Mouse (Mus musculus): Measurements from ENCODE around the gene Fzd2. TPM values are rescaled to one million over a fixed set of nuclear protein-coding genes. Genes with fewer than 3 reads are reported as not detected.

Gene Fzd2
- total RNA-seq, 1 experiment from 2014 or later: 0.12 TPM

DNA sequence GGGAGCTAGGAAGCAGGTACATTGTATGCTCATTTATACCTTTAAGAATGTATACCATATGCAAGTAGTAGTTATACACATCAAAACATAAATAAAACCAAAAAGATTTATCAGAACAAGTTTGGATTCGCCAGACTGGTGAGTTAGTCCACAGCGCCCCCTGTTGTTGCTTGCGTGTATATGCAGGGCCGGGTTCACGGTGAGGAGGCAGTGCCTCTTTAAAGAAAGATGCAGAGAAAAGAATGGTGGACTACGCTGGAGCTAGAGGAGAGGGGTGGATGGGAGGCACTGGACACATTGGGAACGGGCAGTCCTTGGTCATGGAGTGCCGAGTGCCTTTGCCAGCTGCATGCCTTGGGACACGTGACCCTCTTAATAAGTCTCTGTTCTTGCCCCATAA lies 47.2 kb downstream of the Fzd2 start:
- no peak for ATAC-seq (ENCODE audit: extremely low read depth, insufficient number of reproducible peaks, low FRiP score, poor library complexity, severe bottlenecking)

DNA sequence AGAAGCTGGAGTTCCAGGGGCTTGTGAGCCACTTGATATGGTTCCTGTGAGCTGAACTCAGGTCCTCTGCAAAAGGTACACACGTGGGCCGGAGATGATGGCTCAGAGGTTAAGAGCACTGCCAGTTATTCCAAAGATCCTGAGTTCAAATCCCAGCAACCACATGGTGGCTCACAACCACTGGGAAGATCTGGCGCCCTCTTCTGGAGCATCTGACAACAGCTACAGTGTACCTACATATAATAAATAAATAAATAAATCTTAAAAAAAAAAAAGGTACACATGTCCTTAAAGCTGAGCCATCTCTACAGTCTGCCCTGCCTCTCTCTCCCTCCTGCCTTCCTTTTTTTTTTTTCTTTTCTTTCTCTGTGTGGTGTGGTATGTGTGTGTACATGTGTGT lies 48.6 kb downstream of the Fzd2 start:
- no peak for ATAC-seq (ENCODE audit: extremely low read depth, insufficient number of reproducible peaks, low FRiP score, poor library complexity, severe bottlenecking)

DNA sequence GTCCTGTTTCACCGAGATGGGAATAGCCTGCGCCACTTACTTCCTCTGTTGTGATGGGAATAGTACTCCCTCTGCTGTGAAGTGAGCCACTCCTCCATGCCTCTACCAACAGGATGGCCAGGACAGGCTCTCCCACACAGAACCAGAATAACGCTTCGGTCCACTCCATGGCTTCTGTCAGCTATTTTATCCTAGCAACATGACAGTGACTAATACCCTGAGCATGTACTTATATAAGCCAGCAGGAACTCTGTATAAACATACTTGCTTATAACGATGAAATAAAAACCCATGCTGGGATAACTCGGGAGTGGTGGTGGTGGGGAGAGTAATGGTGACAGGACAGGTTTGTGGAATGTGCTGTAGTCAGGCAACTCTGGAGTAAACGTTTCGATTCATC lies 51.7 kb downstream of the Fzd2 start:
- ATAC-seq (ENCODE audit: extremely low read depth, insufficient number of reproducible peaks, low FRiP score, poor library complexity, severe bottlenecking): no peak

DNA sequence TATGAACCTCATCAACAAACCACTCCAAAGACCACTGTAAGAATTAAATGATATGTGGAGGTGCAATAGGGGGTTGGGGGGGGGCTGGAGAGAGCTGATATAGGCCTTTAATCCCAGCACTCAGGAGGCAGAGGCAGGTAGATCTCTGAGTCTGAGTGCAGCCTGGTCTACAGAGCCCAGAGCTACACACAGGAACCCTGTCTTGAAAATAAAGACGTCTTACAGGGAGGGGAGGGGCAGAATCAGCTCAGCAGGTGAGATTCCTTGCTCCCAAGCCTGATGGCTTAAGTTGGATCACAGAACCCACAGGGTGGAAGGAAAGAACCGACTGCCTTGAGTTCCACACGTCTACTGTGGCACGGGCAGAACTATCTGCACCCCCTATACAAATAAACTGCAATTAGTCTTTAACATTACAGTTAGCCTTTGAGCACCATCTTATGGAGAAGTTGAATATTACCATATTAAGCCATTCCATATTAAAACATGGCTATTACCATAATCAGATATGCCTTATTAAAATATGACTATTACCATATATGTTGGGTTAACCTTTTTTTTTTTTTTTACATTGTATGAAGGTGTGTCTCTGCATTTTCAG lies 52.2 kb downstream of the Fzd2 start:
- no peak for ATAC-seq (ENCODE audit: extremely low read depth, insufficient number of reproducible peaks, low FRiP score, poor library complexity, severe bottlenecking)

DNA sequence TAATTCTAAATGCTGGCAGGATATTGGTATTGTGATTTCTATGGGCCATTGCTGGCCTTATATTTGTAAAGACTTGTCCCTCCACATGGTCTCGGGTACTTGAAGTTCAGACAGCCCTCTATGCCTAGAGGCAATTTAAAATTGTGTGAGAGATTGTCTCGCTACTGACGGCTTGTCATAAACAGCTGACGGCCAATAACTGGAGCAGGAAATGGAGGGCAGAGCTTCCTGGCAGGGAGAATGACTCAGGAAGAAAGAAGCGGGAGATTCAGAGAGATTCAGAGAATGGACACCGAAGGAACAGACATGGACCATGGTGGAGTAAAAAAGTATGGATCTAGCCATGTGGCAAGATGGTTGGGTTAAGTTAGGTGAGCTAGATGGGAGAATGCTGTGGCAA lies 52.7 kb downstream of the Fzd2 start:
- ATAC-seq (ENCODE audit: extremely low read depth, insufficient number of reproducible peaks, low FRiP score, poor library complexity, severe bottlenecking): no peak

Other genes with a start within 250 kb of the Fzd2 start
- 12.0 and 14.8 TPM in 2 replicates for gene Slc4a1, start 238.2 kb upstream of the Fzd2 start, total RNA-seq (2017)
- gene Rundc3a, start 211.0 kb upstream of the Fzd2 start, total RNA-seq (2017): 0.74 and 1.0 TPM in 2 replicates
- gene Slc25a39, start 196.4 kb upstream of the Fzd2 start, total RNA-seq (2017): 31.0 and 36.2 TPM in 2 replicates
- 44.9 and 45.2 TPM in 2 replicates for gene Grn, start 174.1 kb upstream of the Fzd2 start, total RNA-seq (2017)
- not detected in 2 replicates for gene Fam171a2, start 156.7 kb upstream of the Fzd2 start, total RNA-seq (2017)
- 37.8 and 42.2 TPM in 2 replicates for gene Itga2b, start 134.3 kb upstream of the Fzd2 start, total RNA-seq (2017)
- 52.8 and 56.9 TPM in 2 replicates for gene Gpatch8, start 48.0 kb upstream of the Fzd2 start, total RNA-seq (2017)
- gene Gm11627, start 24.9 kb upstream of the Fzd2 start, total RNA-seq (2017): not detected in 2 replicates
- gene Meioc, start 59.3 kb downstream of the Fzd2 start, total RNA-seq (2017): not detected in 2 replicates
- gene Ccdc43, start 93.4 kb downstream of the Fzd2 start, total RNA-seq (2017): 19.6 and 29.4 TPM in 2 replicates
- gene Adam11, start 157.0 kb downstream of the Fzd2 start, total RNA-seq (2017): not detected in 2 replicates
- not detected in 2 replicates for gene Gjc1, start 215.3 kb downstream of the Fzd2 start, total RNA-seq (2017)
- not detected in 2 replicates for gene Higd1b, start 231.5 kb downstream of the Fzd2 start, total RNA-seq (2017)

Measured in neutrophil, adult 5-6 weeks (primary cell).